Mouse (Mus musculus): ENCODE data around the gene Mrps12. TPM values are rescaled to one million over a fixed set of nuclear protein-coding genes. Genes with fewer than 3 reads are reported as not detected.
A peak's percentile ranks its signal among the peaks of the same experiment; 100 is the strongest.

The Mrps12 gene
- polyA plus RNA-seq, 1 experiment from 2014 or later, result 151 TPM

- no peaks in the 10 kb centered on the region for H3K27me3 ChIP-seq (ENCODE audit: control insufficient read depth, insufficient read depth, low read length)
- no peak overlapping the region for H3K27ac ChIP-seq (replicated peaks; ENCODE audit: low read depth, low read length)
- H3K4me3 ChIP-seq (ENCODE audit: low read depth, low read length), result no peak overlapping the region
- DNase-seq (ENCODE audit: low spot score) (peak; percentile 86), ATAC-seq (replicated peaks; ENCODE audit: insufficient number of reproducible peaks, low FRiP score, low TSS enrichment, low read depth) (no peak)
- no peak overlapping the region for H3K9ac ChIP-seq (replicated peaks; ENCODE audit: low read length)
- no peaks in the 10 kb centered on the region for H3K36me3 ChIP-seq (replicated peaks; ENCODE audit: control insufficient read depth, insufficient read depth, low read depth, low read length)
- no peaks in the 10 kb centered on the region for H3K9me3 ChIP-seq (replicated peaks; ENCODE audit: control insufficient read depth, low read length)
- no peak overlapping the region for H3K4me2 ChIP-seq (ENCODE audit: low read depth, low read length)
- no peaks in the 10 kb centered on the region for H3K4me1 ChIP-seq (ENCODE audit: control insufficient read depth, insufficient read depth, low read length)
- 8% methylated on average over 14 of the region's 14 CpGs for WGBS
Observed at GRCm38 (mm10) chr7:28726600-28726999, 15.0 kb downstream of the Mrps12 start.

DNA sequence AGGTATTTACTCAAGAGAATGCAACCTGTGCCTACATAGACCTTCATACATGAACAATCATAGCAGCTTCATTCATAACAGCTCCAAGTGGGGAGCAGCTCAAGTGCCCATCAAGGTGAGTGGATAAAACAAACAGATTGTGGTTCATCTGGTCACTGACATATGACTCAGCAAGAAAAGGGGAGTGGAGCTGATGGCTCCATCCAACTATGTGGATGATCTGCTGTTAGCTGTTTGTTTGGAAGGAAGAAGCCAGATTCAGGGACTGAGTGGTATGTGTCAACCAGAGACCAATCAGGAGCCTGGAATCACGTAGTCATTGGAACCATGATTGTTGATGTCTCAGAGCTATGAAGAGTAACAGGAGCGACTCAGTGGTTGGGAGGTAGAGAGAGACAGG lies 17.0 kb downstream of the Mrps12 start:
- Histone ChIP-seq H3K9ac (replicated peaks; ENCODE audit: low read length) (no peak overlapping the region), H3K27me3 (ENCODE audit: control insufficient read depth, insufficient read depth, low read length) (no peaks in the 10 kb centered on the region), H3K4me3 (ENCODE audit: low read depth, low read length) (no peak overlapping the region), H3K9me3 (replicated peaks; ENCODE audit: control insufficient read depth, low read length) (no peaks in the 10 kb centered on the region), H3K4me2 (ENCODE audit: low read depth, low read length) (no peak overlapping the region), H3K27ac (replicated peaks; ENCODE audit: low read depth, low read length) (no peak overlapping the region), H3K4me1 (ENCODE audit: control insufficient read depth, insufficient read depth, low read length) (no peaks in the 10 kb centered on the region), H3K36me3 (replicated peaks; ENCODE audit: control insufficient read depth, insufficient read depth, low read depth, low read length) (no peaks in the 10 kb centered on the region)
- no peak for DNase-seq (ENCODE audit: low spot score)
- no peak for ATAC-seq (replicated peaks; ENCODE audit: insufficient number of reproducible peaks, low FRiP score, low TSS enrichment, low read depth)
- WGBS, result 88% methylated on average over 2 of the region's 2 CpGs

GRCm38 (mm10) chr7:28722079-28722478 lies 19.5 kb downstream of the Mrps12 start:
- 95% methylated on average over 7 of the region's 7 CpGs for WGBS
- no peaks in the 10 kb centered on the region for H3K27me3 ChIP-seq (ENCODE audit: control insufficient read depth, insufficient read depth, low read length)
- H3K36me3 ChIP-seq (replicated peaks; ENCODE audit: control insufficient read depth, insufficient read depth, low read depth, low read length), result no peaks in the 10 kb centered on the region
- H3K27ac ChIP-seq (replicated peaks; ENCODE audit: low read depth, low read length), result no peak overlapping the region
- no peak overlapping the region for H3K4me2 ChIP-seq (ENCODE audit: low read depth, low read length)
- no peak for ATAC-seq (replicated peaks; ENCODE audit: insufficient number of reproducible peaks, low FRiP score, low TSS enrichment, low read depth)
- H3K4me3 ChIP-seq (ENCODE audit: low read depth, low read length), result no peak overlapping the region
- no peak for DNase-seq (ENCODE audit: low spot score)
- no peaks in the 10 kb centered on the region for H3K9me3 ChIP-seq (replicated peaks; ENCODE audit: control insufficient read depth, low read length)
- H3K4me1 ChIP-seq (ENCODE audit: control insufficient read depth, insufficient read depth, low read length), result no peaks in the 10 kb centered on the region
- H3K9ac ChIP-seq (replicated peaks; ENCODE audit: low read length), result no peak overlapping the region

GRCm38 (mm10) chr7:28720753-28721537 lies 20.7 kb downstream of the Mrps12 start:
- Histone ChIP-seq H3K4me2 (ENCODE audit: low read depth, low read length) (no peak overlapping the region), H3K27me3 (ENCODE audit: control insufficient read depth, insufficient read depth, low read length) (no peaks in the 10 kb centered on the region), H3K4me3 (ENCODE audit: low read depth, low read length) (no peak overlapping the region), H3K27ac (replicated peaks; ENCODE audit: low read depth, low read length) (no peak overlapping the region), H3K4me1 (ENCODE audit: control insufficient read depth, insufficient read depth, low read length) (no peaks in the 10 kb centered on the region), H3K36me3 (replicated peaks; ENCODE audit: control insufficient read depth, insufficient read depth, low read depth, low read length) (no peaks in the 10 kb centered on the region), H3K9ac (replicated peaks; ENCODE audit: low read length) (no peak overlapping the region), H3K9me3 (replicated peaks; ENCODE audit: control insufficient read depth, low read length) (no peaks in the 10 kb centered on the region)
- ATAC-seq (replicated peaks; ENCODE audit: insufficient number of reproducible peaks, low FRiP score, low TSS enrichment, low read depth), result no peak; the same call in 1 of the 2 replicates
- WGBS, result 46% methylated on average over 3 of the region's 3 CpGs
- DNase-seq (ENCODE audit: low spot score), result peak; percentile 59

DNA sequence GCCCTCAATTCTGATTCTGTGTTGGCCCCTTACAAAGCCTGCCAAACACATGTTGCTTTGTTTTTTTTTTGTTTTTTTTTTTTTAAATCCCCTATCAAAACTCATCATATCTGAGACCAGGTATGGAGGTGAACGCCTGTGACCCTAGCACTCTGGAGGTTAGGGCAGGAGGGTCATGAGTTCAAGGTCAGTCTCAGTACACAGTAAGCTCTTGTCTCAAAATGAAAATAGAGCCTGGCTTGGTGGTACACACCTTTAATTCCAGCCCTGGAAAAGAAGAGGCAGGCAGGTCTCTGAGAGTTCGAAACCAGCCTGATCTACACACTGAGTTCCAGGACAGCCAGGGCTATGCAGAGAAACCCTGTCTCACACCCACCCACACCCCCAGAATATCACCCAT lies 22.0 kb downstream of the Mrps12 start:
- Histone ChIP-seq H3K36me3 (replicated peaks; ENCODE audit: control insufficient read depth, insufficient read depth, low read depth, low read length) (no peaks in the 10 kb centered on the region), H3K4me1 (ENCODE audit: control insufficient read depth, insufficient read depth, low read length) (no peaks in the 10 kb centered on the region), H3K4me2 (ENCODE audit: low read depth, low read length) (no peak overlapping the region), H3K27ac (replicated peaks; ENCODE audit: low read depth, low read length) (no peak overlapping the region), H3K4me3 (ENCODE audit: low read depth, low read length) (no peak overlapping the region), H3K27me3 (ENCODE audit: control insufficient read depth, insufficient read depth, low read length) (no peaks in the 10 kb centered on the region), H3K9ac (replicated peaks; ENCODE audit: low read length) (no peak overlapping the region), H3K9me3 (replicated peaks; ENCODE audit: control insufficient read depth, low read length) (no peaks in the 10 kb centered on the region)
- WGBS, result 69% methylated on average over 2 of the region's 2 CpGs
- ATAC-seq (replicated peaks; ENCODE audit: insufficient number of reproducible peaks, low FRiP score, low TSS enrichment, low read depth), result no peak
- DNase-seq (ENCODE audit: low spot score), result no peak

GRCm38 (mm10) chr7:28719159-28719558 lies 22.5 kb downstream of the Mrps12 start:
- no peak overlapping the region for H3K9ac ChIP-seq (replicated peaks; ENCODE audit: low read length)
- 45% methylated on average over 4 of the region's 4 CpGs for WGBS
- H3K4me1 ChIP-seq (ENCODE audit: control insufficient read depth, insufficient read depth, low read length), result no peaks in the 10 kb centered on the region
- no peak overlapping the region for H3K4me2 ChIP-seq (ENCODE audit: low read depth, low read length)
- H3K36me3 ChIP-seq (replicated peaks; ENCODE audit: control insufficient read depth, insufficient read depth, low read depth, low read length), result no peaks in the 10 kb centered on the region
- H3K4me3 ChIP-seq (ENCODE audit: low read depth, low read length), result no peak overlapping the region
- no peaks in the 10 kb centered on the region for H3K9me3 ChIP-seq (replicated peaks; ENCODE audit: control insufficient read depth, low read length)
- H3K27me3 ChIP-seq (ENCODE audit: control insufficient read depth, insufficient read depth, low read length), result no peaks in the 10 kb centered on the region
- H3K27ac ChIP-seq (replicated peaks; ENCODE audit: low read depth, low read length), result no peak overlapping the region
- DNase-seq (ENCODE audit: low spot score) (no peak), ATAC-seq (replicated peaks; ENCODE audit: insufficient number of reproducible peaks, low FRiP score, low TSS enrichment, low read depth) (no peak)

DNA sequence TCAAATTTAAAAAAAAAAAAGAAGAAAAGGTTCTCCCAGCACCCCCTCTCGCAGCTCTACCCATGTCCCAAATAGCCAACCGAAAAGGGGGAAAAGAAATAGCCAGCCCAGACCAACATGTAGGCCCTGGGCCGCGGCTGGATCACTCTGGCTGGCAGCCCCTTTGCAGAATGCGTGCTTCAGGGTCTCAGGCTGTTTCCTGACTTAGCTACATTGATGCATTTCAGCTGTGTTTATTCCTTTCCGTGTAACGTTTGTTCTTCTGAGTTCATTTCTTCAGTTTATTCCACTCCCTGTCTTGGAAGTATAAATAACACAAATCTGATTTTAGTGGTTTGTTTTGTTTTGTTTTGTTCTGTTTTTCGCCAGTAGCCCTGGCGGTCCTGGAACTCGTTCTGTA lies 23.9 kb downstream of the Mrps12 start:
- WGBS, result 84% methylated on average over 10 of the region's 10 CpGs
- Histone ChIP-seq H3K27me3 (ENCODE audit: control insufficient read depth, insufficient read depth, low read length) (no peaks in the 10 kb centered on the region), H3K9ac (replicated peaks; ENCODE audit: low read length) (no peak overlapping the region), H3K4me2 (ENCODE audit: low read depth, low read length) (no peak overlapping the region), H3K27ac (replicated peaks; ENCODE audit: low read depth, low read length) (no peak overlapping the region), H3K4me3 (ENCODE audit: low read depth, low read length) (no peak overlapping the region), H3K36me3 (replicated peaks; ENCODE audit: control insufficient read depth, insufficient read depth, low read depth, low read length) (no peaks in the 10 kb centered on the region), H3K9me3 (replicated peaks; ENCODE audit: control insufficient read depth, low read length) (no peaks in the 10 kb centered on the region), H3K4me1 (ENCODE audit: control insufficient read depth, insufficient read depth, low read length) (no peaks in the 10 kb centered on the region)
- DNase-seq (ENCODE audit: low spot score) (no peak), ATAC-seq (replicated peaks; ENCODE audit: insufficient number of reproducible peaks, low FRiP score, low TSS enrichment, low read depth) (no peak)

DNA sequence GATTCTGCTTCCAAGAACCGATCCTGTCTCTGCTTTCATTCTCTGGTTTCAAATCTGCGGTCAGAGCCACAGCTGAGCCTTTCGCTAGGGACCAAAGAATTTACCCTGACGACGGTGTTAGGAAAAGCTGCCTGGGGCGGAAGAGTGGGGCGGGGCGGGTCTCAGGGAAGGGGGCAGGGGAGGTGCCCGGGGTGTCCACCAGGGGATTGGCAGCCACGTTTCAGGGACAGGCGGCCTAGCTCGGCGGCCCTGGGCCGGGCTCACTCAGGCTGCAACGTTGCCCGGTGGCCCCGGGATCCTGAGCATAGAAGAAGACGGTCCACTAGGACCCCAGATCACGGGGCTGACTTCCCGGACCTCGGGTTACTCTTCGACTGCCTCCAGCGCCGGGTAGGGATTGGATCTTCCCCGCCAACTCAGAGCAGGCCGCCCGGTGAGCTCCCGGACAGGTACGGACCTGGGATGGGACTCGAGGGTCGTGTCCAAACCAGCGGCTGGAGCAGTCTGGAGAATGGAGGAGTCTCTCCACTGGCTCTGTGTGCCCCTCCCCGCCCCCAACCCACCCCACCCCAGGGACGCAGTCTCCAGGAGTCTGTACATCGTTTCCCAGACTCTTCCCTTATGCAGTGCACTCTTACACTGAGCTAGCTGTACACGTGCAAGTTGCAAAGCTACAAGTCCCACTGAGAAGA lies 24.9 kb downstream of the Mrps12 start, which contains the start of gene Fbxo17:
Fbxo17 (plus strand) TSS at position 215 of the 692 bp plus-strand sequence.
- 2% methylated on average over 33 of the region's 36 CpGs for WGBS

More for the DNA sequence above, 24.9 kb downstream of the Mrps12 start, which contains the start of gene Fbxo17:
- Histone ChIP-seq H3K9me3 (replicated peaks; ENCODE audit: control insufficient read depth, low read length) (no peaks in the 10 kb centered on the region), H3K4me2 (ENCODE audit: low read depth, low read length) (peak within 1 kb of the TSS; percentile 73), H3K27ac (replicated peaks; ENCODE audit: low read depth, low read length) (peak within 1 kb of the TSS; percentile 47; the same call in 1 of the 2 replicates), H3K4me3 (ENCODE audit: low read depth, low read length) (peak within 1 kb of the TSS; percentile 36), H3K9ac (replicated peaks; ENCODE audit: low read length) (peak within 1 kb of the TSS; percentile 73), H3K4me1 (ENCODE audit: control insufficient read depth, insufficient read depth, low read length) (no peaks in the 10 kb centered on the region), H3K27me3 (ENCODE audit: control insufficient read depth, insufficient read depth, low read length) (no peaks in the 10 kb centered on the region), H3K36me3 (replicated peaks; ENCODE audit: control insufficient read depth, insufficient read depth, low read depth, low read length) (no peaks in the 10 kb centered on the region)
- ATAC-seq (replicated peaks; ENCODE audit: insufficient number of reproducible peaks, low FRiP score, low TSS enrichment, low read depth) (peak; percentile 66), DNase-seq (ENCODE audit: low spot score) (peak; percentile 82)

Measured in embryonic facial prominence, embryonic 11.5 days (tissue).